Mouse (Mus musculus) cerebellum, postnatal 14 days (tissue): ENCODE measurements around the gene Clip3.

Experiments used
- DNase-seq, 2 experiments: peaks; one replicate each; pipeline ENCODE4 v3.0.0; 2021; ENCODE audit warnings: mixed read lengths in 2 of 2

The Clip3 gene

GRCm38 (mm10) chr7:30295103-30295502 is 3.6 kb downstream of the Clip3 start:
- DNase-seq: peak; percentile 93 to 94

GRCm38 (mm10) chr7:30296816-30297215 is 5.3 kb downstream of the Clip3 start:
- DNase-seq: no peak

GRCm38 (mm10) chr7:30297266-30297665 is 5.7 kb downstream of the Clip3 start:
- DNase-seq: no peak

- DNase-seq: peak; percentile 68 to 80
These were observed 9.4 kb downstream of the Clip3 start for GRCm38 (mm10) chr7:30300914-30301313.

GRCm38 (mm10) chr7:30306083-30306779 is 14.7 kb downstream of the Clip3 start:
- DNase-seq: no peak

- DNase-seq: peak; percentile 94 to 95
These were observed 16.8 kb downstream of the Clip3 start, which contains the start of gene Alkbh6 for GRCm38 (mm10) chr7:30308076-30309005. Gene Alkbh6 (plus strand): TSS chr7:30308717.

- no peak for DNase-seq
These were observed 18.0 kb downstream of the Clip3 start for GRCm38 (mm10) chr7:30309395-30310129.

- DNase-seq: no peak
These were observed 18.6 kb downstream of the Clip3 start for GRCm38 (mm10) chr7:30310136-30310535.

GRCm38 (mm10) chr7:30313666-30314320 is 22.3 kb downstream of the Clip3 start:
- no peak for DNase-seq

GRCm38 (mm10) chr7:30314721-30315155 is 23.2 kb downstream of the Clip3 start, which contains the start of gene Syne4:
Gene Syne4 (plus strand): TSS chr7:30314807.
- DNase-seq: no peak

GRCm38 (mm10) chr7:30315559-30316529 is 24.3 kb downstream of the Clip3 start:
- no peak for DNase-seq

- DNase-seq: no peak
These were observed 26.6 kb downstream of the Clip3 start for GRCm38 (mm10) chr7:30318142-30318541.

GRCm38 (mm10) chr7:30320946-30321345 is 29.4 kb downstream of the Clip3 start:
- no peak for DNase-seq

- DNase-seq: peak; percentile 75 to 78
These were observed 30.2 kb downstream of the Clip3 start, which contains the start of gene E130208F15Rik for GRCm38 (mm10) chr7:30321539-30322284. Gene E130208F15Rik (plus strand): TSS chr7:30321740.

- DNase-seq: peak; percentile 98 to 99
These were observed 30.7 kb downstream of the Clip3 start for GRCm38 (mm10) chr7:30322285-30322667.

GRCm38 (mm10) chr7:30322865-30323264 is 31.3 kb downstream of the Clip3 start:
- no peak for DNase-seq

- no peak for DNase-seq
These were observed 32.3 kb downstream of the Clip3 start, which contains the start of gene Sdhaf1 for GRCm38 (mm10) chr7:30323795-30324194. Gene Sdhaf1 (minus strand): TSS chr7:30323895.

- peak in 1 of 2 experiments; percentile 8 for DNase-seq
These were observed 32.9 kb downstream of the Clip3 start for GRCm38 (mm10) chr7:30324300-30324944.

GRCm38 (mm10) chr7:30325364-30325763 is 33.8 kb downstream of the Clip3 start:
- peak; percentile 63 to 84 for DNase-seq

GRCm38 (mm10) chr7:30326427-30326826 is 34.9 kb downstream of the Clip3 start:
- no peak for DNase-seq
